Comparison of ENCODE assay signal across 27 mouse cellular contexts in genomic region chr15:3699234-3699814, GRCm38 (mm10).
A peak's percentile ranks its signal among the peaks of the same experiment; 100 is the strongest.
DNase-seq lines count a peak whose midpoint lies in the region; ATAC-seq lines count a peak whose summit lies in the region.
"Had no signal": no experiment of that assay in that cellular context is flagged by ENCODE, and none has a peak within 500 bp of the region (broad histone marks: within the 10 kb centered on the region; RNA-seq: fewer than 3 reads in every experiment).

No protein-coding gene starts in this region.

- no peak overlapping the region; the same call in 1 of the 2 replicates for H3K27ac ChIP-seq in lung, embryonic 16.5 days (ENCODE audit: low read length)
- peak overlapping the region; percentile 71 for H3K27ac ChIP-seq in intestine, embryonic 14.5 days (ENCODE audit: low read depth)
- H3K27ac ChIP-seq in stomach, embryonic 14.5 days (ENCODE audit: low read length): peak overlapping the region; percentile 81
- no peak overlapping the region for H3K27ac ChIP-seq in embryonic facial prominence, embryonic 10.5 days (replicated peaks)
- H3K27ac ChIP-seq: embryonic facial prominence, embryonic 15.5 days; forebrain, embryonic 12.5 days; hindbrain, embryonic 13.5 days; kidney, postnatal 0 days; liver, embryonic 14.5 days; macrophage; midbrain, embryonic 13.5 days; neural tube, embryonic 13.5 days had no signal

- no peaks in the 10 kb centered on the region for H3K9me3 ChIP-seq in lung, embryonic 16.5 days (ENCODE audit: control insufficient read depth, low read length)
- no peaks in the 10 kb centered on the region for H3K9me3 ChIP-seq in intestine, embryonic 14.5 days (ENCODE audit: control insufficient read depth, low read length)
- H3K9me3 ChIP-seq in stomach, embryonic 14.5 days (ENCODE audit: control insufficient read depth, low read depth, low read length): no peaks in the 10 kb centered on the region
- no peaks in the 10 kb centered on the region for H3K9me3 ChIP-seq in embryonic facial prominence, embryonic 10.5 days
- H3K9me3 ChIP-seq: embryonic facial prominence, embryonic 15.5 days; forebrain, embryonic 12.5 days; heart, embryonic 12.5 days; hindbrain, embryonic 13.5 days; midbrain, embryonic 13.5 days; neural tube, embryonic 13.5 days had no signal

- no peaks in the 10 kb centered on the region for H3K4me1 ChIP-seq in lung, embryonic 16.5 days (replicated peaks; ENCODE audit: control insufficient read depth, insufficient read depth, low read length)
- H3K4me1 ChIP-seq in intestine, embryonic 14.5 days (replicated peaks; ENCODE audit: control insufficient read depth, insufficient read depth, low read length): 0 out of 2 replicates have a peak, but pooled peaks cover 3% of the 10 kb centered on the region
- H3K4me1 ChIP-seq in stomach, embryonic 14.5 days (ENCODE audit: control insufficient read depth, insufficient read depth, low read length): no peaks in the 10 kb centered on the region
- no peaks in the 10 kb centered on the region for H3K4me1 ChIP-seq in embryonic facial prominence, embryonic 10.5 days
- H3K4me1 ChIP-seq: embryonic facial prominence, embryonic 15.5 days; forebrain, embryonic 12.5 days; heart, embryonic 12.5 days; hindbrain, embryonic 13.5 days; midbrain, embryonic 13.5 days; neural tube, embryonic 13.5 days had no signal

- H3K4me2 ChIP-seq in lung, embryonic 16.5 days (ENCODE audit: low read depth, low read length): no peak overlapping the region
- H3K4me2 ChIP-seq in intestine, embryonic 14.5 days (ENCODE audit: low read length): no peak overlapping the region
- H3K4me2 ChIP-seq in stomach, embryonic 14.5 days (replicated peaks; ENCODE audit: low read depth, low read length): no peak overlapping the region
- H3K4me2 ChIP-seq: embryonic facial prominence, embryonic 15.5 days; forebrain, embryonic 12.5 days; heart, embryonic 12.5 days; hindbrain, embryonic 13.5 days; midbrain, embryonic 13.5 days; neural tube, embryonic 13.5 days had no signal

- peak; percentile 41 for DNase-seq in heart, adult 8-10 months (ENCODE audit: low spot score)
- DNase-seq in heart, postnatal 25 days (ENCODE audit: low spot score): no peak
- no peak for DNase-seq in lung, adult 18-20 months
- DNase-seq in intestine, embryonic 14.5 days (ENCODE audit: low spot score): no peak
- no peak for DNase-seq in embryonic facial prominence, embryonic 10.5 days (ENCODE audit: low spot score)
- no peak for DNase-seq in adipocyte (ENCODE audit: low spot score)
- DNase-seq: adrenal gland, postnatal 25 days; cerebellum, adult 2 months; cerebellum, postnatal 14 days; forebrain, postnatal 0 days; kidney, adult 2 months; layer of hippocampus, adult 9-11 months; liver; right cerebral cortex, postnatal 14 days; thymus, postnatal 4 days had no signal

- intact Hi-C loops in heart, postnatal 25 days (cut with DNase I): no loop called here

- 42% methylated on average over 4 of the region's 4 CpGs for WGBS in lung, embryonic 16.5 days
- WGBS in intestine, embryonic 14.5 days: 44% methylated on average over 4 of the region's 4 CpGs
- WGBS in stomach, embryonic 14.5 days: 53% methylated on average over 4 of the region's 4 CpGs
- 82% methylated on average over 4 of the region's 4 CpGs for WGBS in embryonic facial prominence, embryonic 10.5 days

- H3K9ac ChIP-seq in lung, embryonic 16.5 days (ENCODE audit: low read length): no peak overlapping the region
- no peak overlapping the region for H3K9ac ChIP-seq in intestine, embryonic 14.5 days (ENCODE audit: low read length)
- no peak overlapping the region for H3K9ac ChIP-seq in stomach, embryonic 14.5 days (replicated peaks; ENCODE audit: low read depth, low read length)
- H3K9ac ChIP-seq: embryonic facial prominence, embryonic 15.5 days; forebrain, embryonic 12.5 days; forebrain, postnatal 0 days; heart, embryonic 12.5 days; hindbrain, embryonic 13.5 days; liver, embryonic 14.5 days; midbrain, embryonic 13.5 days; neural tube, embryonic 13.5 days had no signal

- ATAC-seq in lung, embryonic 16.5 days (ENCODE audit: low read depth): peak; percentile 59; the same call in 1 of the 2 replicates
- no peak for ATAC-seq in intestine, embryonic 14.5 days (replicated peaks; ENCODE audit: low FRiP score, low TSS enrichment, low read depth)
- no peak for ATAC-seq in stomach, embryonic 14.5 days (ENCODE audit: insufficient number of reproducible peaks, insufficient read depth, low FRiP score, low read depth)
- ATAC-seq: forebrain, postnatal 0 days; midbrain, embryonic 13.5 days; Patski had no signal

- H3K36me3 ChIP-seq in lung, embryonic 16.5 days (ENCODE audit: control insufficient read depth, insufficient read depth, low read length): no peaks in the 10 kb centered on the region
- no peaks in the 10 kb centered on the region for H3K36me3 ChIP-seq in intestine, embryonic 14.5 days (ENCODE audit: control insufficient read depth, insufficient read depth, low read length)
- no peaks in the 10 kb centered on the region for H3K36me3 ChIP-seq in stomach, embryonic 14.5 days (ENCODE audit: control insufficient read depth, insufficient read depth, low read length)
- H3K36me3 ChIP-seq in embryonic facial prominence, embryonic 10.5 days (replicated peaks): no peaks in the 10 kb centered on the region
- H3K36me3 ChIP-seq: embryonic facial prominence, embryonic 15.5 days; forebrain, embryonic 12.5 days; heart, embryonic 12.5 days; hindbrain, embryonic 13.5 days; midbrain, embryonic 13.5 days; neural tube, embryonic 13.5 days had no signal

- H3K4me3 ChIP-seq in lung, embryonic 16.5 days (ENCODE audit: low read length): no peak overlapping the region
- H3K4me3 ChIP-seq in intestine, embryonic 14.5 days (ENCODE audit: low read depth, low read length): no peak overlapping the region
- H3K4me3 ChIP-seq in stomach, embryonic 14.5 days (ENCODE audit: low read depth, low read length): no peak overlapping the region
- no peak overlapping the region for H3K4me3 ChIP-seq in embryonic facial prominence, embryonic 10.5 days
- H3K4me3 ChIP-seq: embryonic facial prominence, embryonic 15.5 days; forebrain, embryonic 12.5 days; heart, embryonic 12.5 days; hindbrain, embryonic 13.5 days; midbrain, embryonic 13.5 days; neural tube, embryonic 13.5 days had no signal

- no peaks in the 10 kb centered on the region for H3K27me3 ChIP-seq in lung, embryonic 16.5 days (ENCODE audit: control insufficient read depth, insufficient read depth, low read depth, low read length)
- H3K27me3 ChIP-seq in intestine, embryonic 14.5 days (replicated peaks; ENCODE audit: control insufficient read depth, insufficient read depth, low read length): no peaks in the 10 kb centered on the region
- H3K27me3 ChIP-seq in stomach, embryonic 14.5 days (ENCODE audit: control insufficient read depth, insufficient read depth, low read length): no peaks in the 10 kb centered on the region
- H3K27me3 ChIP-seq in embryonic facial prominence, embryonic 10.5 days (replicated peaks; ENCODE audit: low read depth, poor library complexity, severe bottlenecking): no peaks in the 10 kb centered on the region
- H3K27me3 ChIP-seq: embryonic facial prominence, embryonic 15.5 days; forebrain, embryonic 12.5 days; heart, embryonic 12.5 days; hindbrain, embryonic 13.5 days; midbrain, embryonic 13.5 days; neural tube, embryonic 13.5 days; Patski had no signal

Comparison
In these comparisons a context has a peak if more than half of its experiments do, and no peak if none do; other contexts are left out.
1. H3K27ac ChIP-seq: peak in intestine, embryonic 14.5 days (single experiment) and stomach, embryonic 14.5 days (single experiment); none in lung, embryonic 16.5 days (single experiment) and embryonic facial prominence, embryonic 10.5 days (single experiment).